In genomic region chr5:43855769-43856168, GRCm38 (mm10) we compare ENCODE assay signal across 10 mouse cellular contexts. TPM values are rescaled to one million over a fixed set of nuclear protein-coding genes. Genes with fewer than 3 reads are reported as not detected.
DNase-seq lines count a peak whose midpoint lies in the region; ATAC-seq and TF ChIP-seq lines count a peak whose summit lies in the region.
"Had no signal": no experiment of that assay in that cellular context is flagged by ENCODE, and none has a peak within 500 bp of the region (broad histone marks: within the 10 kb centered on the region; RNA-seq: fewer than 3 reads in every experiment).

No protein-coding gene starts in this region.

- WGBS in heart, adult 2 months: 27% methylated on average over 2 of the region's 2 CpGs

- no peaks in the 10 kb centered on the region for H3K79me2 ChIP-seq in heart, adult 2 months (replicated peaks; ENCODE audit: control insufficient read depth, insufficient read depth, low read length)

- no peak for DNase-seq in heart, adult 2 months
- no peak for DNase-seq in heart, postnatal 14 days
- peak; percentile 93 for DNase-seq in 416B (ENCODE audit: low read depth)
- peak; percentile 60 for DNase-seq in lung, postnatal 10 days
- no peak for DNase-seq in cerebellum, adult 9-11 months
- no peak for DNase-seq in left cerebral cortex, adult 2 months (ENCODE audit: extremely low spot score in 1 of 2, low spot score in 2 of 2)
- DNase-seq in thymus, postnatal 0 days (ENCODE audit: low spot score): no peak

- peaks cover 8% of the 10 kb centered on the region for H3K4me1 ChIP-seq in heart, adult 2 months (ENCODE audit: control insufficient read depth, insufficient read depth, low read length)
- H3K4me1 ChIP-seq: hindbrain, embryonic 15.5 days; midbrain, embryonic 13.5 days had no signal

- no peak for TF ChIP-seq EP300 in heart, adult 2 months (IDR thresholded peaks at IDR 0.05; ENCODE audit: insufficient read depth, low read depth, low read length)

- H3K27ac ChIP-seq in heart, adult 2 months: peak overlapping the region; percentile 38
- H3K27ac ChIP-seq in left cerebral cortex, adult 2 months: no peak overlapping the region
- H3K27ac ChIP-seq: hindbrain, embryonic 15.5 days; midbrain, embryonic 13.5 days had no signal

- H3K27me3 ChIP-seq in heart, adult 2 months (ENCODE audit: control insufficient read depth, insufficient read depth, low read length): no peaks in the 10 kb centered on the region
- H3K27me3 ChIP-seq: hindbrain, embryonic 15.5 days; midbrain, embryonic 13.5 days had no signal

- H3K4me3 ChIP-seq in heart, adult 2 months: no peak overlapping the region
- H3K4me3 ChIP-seq in left cerebral cortex, adult 2 months: no peak overlapping the region
- H3K4me3 ChIP-seq: hindbrain, embryonic 15.5 days; midbrain, embryonic 13.5 days had no signal

- peaks cover 14% of the 10 kb centered on the region for H3K36me3 ChIP-seq in heart, adult 2 months (ENCODE audit: control insufficient read depth, insufficient read depth, low read length)
- H3K36me3 ChIP-seq: hindbrain, embryonic 15.5 days; midbrain, embryonic 13.5 days had no signal

- ATAC-seq in common myeloid progenitor, adult 5-6 weeks (replicated peaks; ENCODE audit: low read depth, poor library complexity, severe bottlenecking): peak; percentile 94
- ATAC-seq: midbrain, embryonic 13.5 days had no signal

- TF ChIP-seq POLR2A in heart, adult 2 months (IDR thresholded peaks at IDR 0.05; ENCODE audit: insufficient read depth, low read depth, low read length): no peak

- no peak overlapping the region for H3K9ac ChIP-seq in heart, adult 2 months (ENCODE audit: low read depth, low read length)
- H3K9ac ChIP-seq: hindbrain, embryonic 15.5 days; midbrain, embryonic 13.5 days had no signal

- no peak for TF ChIP-seq CTCF in heart, adult 2 months (IDR thresholded peaks at IDR 0.05)
- TF ChIP-seq CTCF in left cerebral cortex, adult 2 months (IDR thresholded peaks at IDR 0.05): no peak

- intact Hi-C loops in heart, adult 2 months (cut with DNase I): loop anchor here (2.0 kb wide), 1 partner anchor 13 kb away; the partner anchor contains the start of gene Cd38
- intact Hi-C loops in heart, postnatal 14 days (cut with DNase I): no loop called here
- intact Hi-C loops in left cerebral cortex, adult 2 months (cut with DNase I): no loop called here

RNA-seq across cellular contexts. Expression of gene Cd38, which starts 12.6 kb away (rescaled TPM):
- total RNA-seq in heart, adult 2 months (2021): 1 to 10 TPM; 7.3 to 7.5 TPM
- polyA plus RNA-seq in heart, adult 2 months (2012; rRNA removed): 8.6 and 22.0 TPM in 2 replicates
- 10 to 100 TPM; 10.7 to 12.5 TPM for total RNA-seq in heart, postnatal 14 days (2021)
- total RNA-seq in common myeloid progenitor, adult 5-6 weeks (2017): 1.1 and 2.2 TPM in 2 replicates
- 1 to 10 TPM; 1.2 to 2.2 TPM for total RNA-seq in left cerebral cortex, adult 2 months (2021)
- polyA plus RNA-seq in thymus, postnatal 0 days (2015; fragmentation: Nextera tagmentation; extraction: Ambion mirVana): 4.6 and 5.0 TPM in 2 replicates

RNA-seq across cellular contexts. Expression of gene Fbxl5, which starts 34.3 kb away (rescaled TPM):
- total RNA-seq in heart, adult 2 months (2021): 10 to 100 TPM; 32.6 to 39.0 TPM
- polyA plus RNA-seq in heart, adult 2 months (2012; rRNA removed): 20.1 and 32.0 TPM in 2 replicates
- total RNA-seq in heart, postnatal 14 days (2021): 10 to 100 TPM; 31.3 to 34.2 TPM
- 50.0 and 55.5 TPM in 2 replicates for total RNA-seq in common myeloid progenitor, adult 5-6 weeks (2017)
- total RNA-seq in left cerebral cortex, adult 2 months (2021): 10 to 100 TPM; 85.3 to 92.2 TPM
- 62.4 and 63.8 TPM in 2 replicates for polyA plus RNA-seq in thymus, postnatal 0 days (2015; fragmentation: Nextera tagmentation; extraction: Ambion mirVana)

RNA-seq across cellular contexts. Expression of gene Bst1, which starts 37.1 kb away (rescaled TPM):
- 1 to 10 TPM; 1.6 to 3.3 TPM for total RNA-seq in heart, adult 2 months (2021)
- 1.3 and 1.7 TPM in 2 replicates for polyA plus RNA-seq in heart, adult 2 months (2012; rRNA removed)
- total RNA-seq in heart, postnatal 14 days (2021): 1 to 10 TPM; 1.1 to 1.8 TPM
- not detected in 2 replicates for total RNA-seq in common myeloid progenitor, adult 5-6 weeks (2017)
- not detected for total RNA-seq in left cerebral cortex, adult 2 months (2021)
- 7.2 and 7.4 TPM in 2 replicates for polyA plus RNA-seq in thymus, postnatal 0 days (2015; fragmentation: Nextera tagmentation; extraction: Ambion mirVana)
- polyA plus RNA-seq: midbrain, embryonic 13.5 days had no signal

RNA-seq across cellular contexts. Expression of gene Gm7879, which starts 57.2 kb away (rescaled TPM):
- total RNA-seq in heart, adult 2 months (2021): 1 to 10 TPM; 6.4 to 8.6 TPM
- polyA plus RNA-seq in heart, adult 2 months (2012; rRNA removed): 0.45 and 0.76 TPM in 2 replicates
- total RNA-seq in heart, postnatal 14 days (2021): 1 to 10 TPM; 5.8 to 8.1 TPM
- 9.3 and 12.3 TPM in 2 replicates for total RNA-seq in common myeloid progenitor, adult 5-6 weeks (2017)
- 10 to 100 TPM in 1 of 2 experiments, 1 to 10 TPM in 1; 9.8 to 11.0 TPM for total RNA-seq in left cerebral cortex, adult 2 months (2021)
- 0.53 and 0.73 TPM in 2 replicates for polyA plus RNA-seq in thymus, postnatal 0 days (2015; fragmentation: Nextera tagmentation; extraction: Ambion mirVana)
- polyA plus RNA-seq: hindbrain, embryonic 15.5 days had no signal

Comparison
In these comparisons a context has a peak if more than half of its experiments do, and no peak if none do; other contexts are left out.
1. DNase-seq: peak in 416B (single experiment) and lung, postnatal 10 days (single experiment); none in heart, adult 2 months (0 of 2), heart, postnatal 14 days (0 of 2), cerebellum, adult 9-11 months (single experiment), left cerebral cortex, adult 2 months (0 of 2) and thymus, postnatal 0 days (single experiment).